Mouse (Mus musculus): ENCODE measurements around the gene Sh2d3c. TPM values are rescaled to one million over a fixed set of nuclear protein-coding genes. Genes with fewer than 3 reads are reported as not detected.

Gene Sh2d3c
- polyA plus RNA-seq, 1 experiment = 2.3 TPM

DNA sequence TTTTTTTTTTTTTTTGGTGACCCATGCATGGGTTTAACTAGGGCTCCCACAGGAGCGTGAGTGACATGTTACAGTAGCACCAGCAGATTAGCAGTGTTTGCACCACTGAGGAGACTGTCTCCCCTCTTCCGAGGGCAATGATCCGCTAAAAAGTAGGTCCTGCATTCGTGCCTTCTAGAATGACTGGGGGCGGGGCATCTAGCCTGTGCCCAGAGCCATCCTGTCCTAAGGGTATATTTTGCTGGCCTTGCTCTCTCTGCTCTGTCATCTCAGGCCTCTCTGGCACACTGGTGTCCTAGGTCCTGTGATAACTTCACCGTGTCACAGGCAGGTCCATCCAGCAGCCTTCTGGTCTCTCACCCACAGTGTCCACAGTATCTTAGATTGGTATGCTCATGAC lies 21.2 kb upstream of the Sh2d3c start:
- Histone ChIP-seq H3K27ac (ENCODE audit: control insufficient read depth, insufficient read depth, low read depth, low read length) (no peak overlapping the region), H3K36me3 (ENCODE audit: control insufficient read depth, insufficient read depth, low read length) (no peaks in the 10 kb centered on the region), H3K4me3 (ENCODE audit: control insufficient read depth, low read depth, low read length) (no peak overlapping the region), H3K4me1 (ENCODE audit: control insufficient read depth, insufficient read depth, low read length) (peaks cover 5% of the 10 kb centered on the region), H3K27me3 (ENCODE audit: control insufficient read depth, insufficient read depth, low read length) (no peaks in the 10 kb centered on the region)
- TF ChIP-seq CTCF (IDR thresholded peaks at IDR 0.05; ENCODE audit: control insufficient read depth, insufficient read depth, insufficient replicate concordance, low read depth, low read length) (no peak), POLR2A (IDR thresholded peaks at IDR 0.05; ENCODE audit: control insufficient read depth, low read depth, low read length) (no peak)

DNA sequence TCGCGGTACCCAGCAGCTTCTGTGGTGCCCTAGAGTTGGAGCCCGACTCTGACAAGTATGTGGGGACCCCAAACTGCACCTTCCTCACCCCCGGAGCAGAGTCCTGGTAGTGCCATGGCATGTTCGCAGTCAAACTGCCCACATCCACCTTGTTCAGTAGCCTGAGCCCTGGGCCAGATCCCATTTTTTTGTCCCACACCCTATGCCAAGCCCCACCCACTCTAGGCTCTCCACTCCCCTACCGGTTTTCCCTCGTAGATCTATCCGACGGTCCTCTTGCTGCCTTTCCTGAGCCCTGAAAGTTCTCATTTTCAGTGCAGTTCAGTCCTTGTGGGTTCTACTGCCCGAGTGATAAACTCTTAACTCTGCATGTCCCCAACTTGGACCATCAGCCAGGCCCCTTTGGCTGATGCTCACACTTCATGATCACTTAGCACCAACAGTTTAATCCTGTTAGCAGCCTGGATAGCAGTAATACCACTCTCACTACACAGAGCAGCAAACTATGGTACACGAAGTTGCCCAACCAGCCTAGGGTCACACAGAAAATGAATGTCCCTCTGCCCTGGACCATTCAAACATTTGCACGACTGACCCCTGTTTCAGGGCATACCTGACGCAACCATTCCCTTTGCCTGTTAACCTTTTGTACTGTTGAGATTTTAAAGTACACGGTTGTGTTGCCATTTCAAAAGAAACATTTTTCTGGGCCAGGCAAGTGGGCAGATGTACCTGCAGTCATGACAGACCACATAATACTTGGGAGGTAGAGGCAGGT lies 19.7 kb upstream of the Sh2d3c start:
- Histone ChIP-seq H3K36me3 (ENCODE audit: control insufficient read depth, insufficient read depth, low read length) (no peaks in the 10 kb centered on the region; the same call in none of the 2 replicates), H3K4me3 (ENCODE audit: control insufficient read depth, low read depth, low read length) (no peak overlapping the region), H3K4me1 (ENCODE audit: control insufficient read depth, insufficient read depth, low read length) (peaks cover 2% of the 10 kb centered on the region; the same call in 1 of the 2 replicates), H3K27me3 (ENCODE audit: control insufficient read depth, insufficient read depth, low read length) (no peaks in the 10 kb centered on the region), H3K27ac (ENCODE audit: control insufficient read depth, insufficient read depth, low read depth, low read length) (no peak overlapping the region)
- no peak for TF ChIP-seq CTCF (IDR thresholded peaks at IDR 0.05; ENCODE audit: control insufficient read depth, insufficient read depth, insufficient replicate concordance, low read depth, low read length)
- no peak for TF ChIP-seq POLR2A (IDR thresholded peaks at IDR 0.05; ENCODE audit: control insufficient read depth, low read depth, low read length)

DNA sequence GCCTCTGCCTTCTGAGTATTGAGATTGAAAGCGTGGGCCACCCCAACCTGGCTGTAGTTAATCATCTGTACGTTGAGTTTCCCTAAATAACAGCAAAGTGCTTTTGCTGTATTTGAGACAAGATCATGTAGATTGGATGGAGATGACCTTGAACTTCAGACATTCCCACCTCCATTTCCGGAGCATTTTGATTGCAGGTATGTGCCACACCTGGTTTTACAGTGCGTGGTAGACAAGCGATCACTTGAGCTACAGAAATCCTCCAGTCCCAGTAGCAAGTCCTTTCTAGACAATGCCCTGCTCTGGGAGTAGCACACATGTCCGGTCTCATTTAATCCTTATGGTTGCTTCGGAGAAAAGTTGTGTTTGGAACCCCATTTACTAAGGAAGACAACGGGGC lies 17.8 kb upstream of the Sh2d3c start:
- peaks cover 2% of the 10 kb centered on the region; the same call in 1 of the 2 replicates for H3K4me1 ChIP-seq (ENCODE audit: control insufficient read depth, insufficient read depth, low read length)
- no peak overlapping the region for H3K27ac ChIP-seq (ENCODE audit: control insufficient read depth, insufficient read depth, low read depth, low read length)
- H3K36me3 ChIP-seq (ENCODE audit: control insufficient read depth, insufficient read depth, low read length) = peaks cover 3% of the 10 kb centered on the region
- TF ChIP-seq POLR2A (IDR thresholded peaks at IDR 0.05; ENCODE audit: control insufficient read depth, low read depth, low read length) = no peak
- TF ChIP-seq CTCF (IDR thresholded peaks at IDR 0.05; ENCODE audit: control insufficient read depth, insufficient read depth, insufficient replicate concordance, low read depth, low read length) = no peak
- no peaks in the 10 kb centered on the region for H3K27me3 ChIP-seq (ENCODE audit: control insufficient read depth, insufficient read depth, low read length)
- no peak overlapping the region for H3K4me3 ChIP-seq (ENCODE audit: control insufficient read depth, low read depth, low read length)

DNA sequence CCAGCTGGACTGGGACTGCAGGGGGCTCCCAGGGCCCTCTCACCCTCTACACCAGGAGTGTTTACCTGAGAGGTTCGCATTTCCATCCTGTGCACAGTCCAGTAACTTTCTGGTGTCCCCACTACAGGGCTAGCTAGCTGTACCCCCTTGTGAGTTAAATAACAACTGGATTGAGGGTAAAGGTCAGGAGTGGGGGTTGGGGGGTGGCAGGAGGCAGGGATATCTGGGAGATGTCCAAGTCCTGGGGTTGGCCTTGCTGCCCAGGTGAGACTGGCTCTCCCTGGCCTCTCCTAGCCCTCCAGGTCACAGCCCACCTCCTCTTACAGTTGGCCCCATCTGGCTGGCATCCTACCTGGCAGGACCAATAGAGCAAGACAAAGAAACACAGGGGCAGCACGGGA lies 16.8 kb upstream of the Sh2d3c start, which contains the start of gene Fpgs:
TSS of gene Fpgs (minus strand) at position 125 of the 401 bp plus-strand sequence.
- no peak within 1 kb of the TSS for H3K4me3 ChIP-seq (ENCODE audit: control insufficient read depth, low read depth, low read length)
- peaks cover 8% of the 10 kb centered on the region for H3K36me3 ChIP-seq (ENCODE audit: control insufficient read depth, insufficient read depth, low read length)
- no peaks in the 10 kb centered on the region for H3K27me3 ChIP-seq (ENCODE audit: control insufficient read depth, insufficient read depth, low read length)
- H3K27ac ChIP-seq (ENCODE audit: control insufficient read depth, insufficient read depth, low read depth, low read length) = no peak within 1 kb of the TSS
- TF ChIP-seq CTCF (IDR thresholded peaks at IDR 0.05; ENCODE audit: control insufficient read depth, insufficient read depth, insufficient replicate concordance, low read depth, low read length) = no peak
- TF ChIP-seq POLR2A (IDR thresholded peaks at IDR 0.05; ENCODE audit: control insufficient read depth, low read depth, low read length) = no peak
- peaks cover 2% of the 10 kb centered on the region; the same call in 1 of the 2 replicates for H3K4me1 ChIP-seq (ENCODE audit: control insufficient read depth, insufficient read depth, low read length)

DNA sequence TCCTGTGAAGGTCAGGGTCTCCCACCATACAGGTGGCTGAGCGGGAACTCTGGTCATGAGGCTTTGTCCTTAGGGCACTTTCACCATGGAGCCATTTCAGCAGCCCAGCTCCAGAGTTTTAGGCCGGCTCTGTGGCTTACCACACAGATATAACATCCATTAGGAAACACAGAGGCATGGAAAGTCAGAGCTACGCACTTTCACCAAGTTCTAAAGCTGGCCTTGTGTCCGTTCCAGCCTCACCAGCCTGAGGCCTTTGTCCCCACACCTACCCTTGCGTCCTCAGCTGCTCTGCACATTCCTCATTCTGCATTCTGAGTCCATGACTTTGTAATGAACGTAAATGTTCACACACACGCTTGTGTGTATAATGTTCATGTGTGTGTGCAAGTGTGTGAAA lies 15.8 kb upstream of the Sh2d3c start:
- H3K4me3 ChIP-seq (ENCODE audit: control insufficient read depth, low read depth, low read length) = no peak overlapping the region
- H3K27ac ChIP-seq (ENCODE audit: control insufficient read depth, insufficient read depth, low read depth, low read length) = no peak overlapping the region
- TF ChIP-seq POLR2A (IDR thresholded peaks at IDR 0.05; ENCODE audit: control insufficient read depth, low read depth, low read length) (no peak), CTCF (IDR thresholded peaks at IDR 0.05; ENCODE audit: control insufficient read depth, insufficient read depth, insufficient replicate concordance, low read depth, low read length) (no peak)
- H3K36me3 ChIP-seq (ENCODE audit: control insufficient read depth, insufficient read depth, low read length) = peaks cover 11% of the 10 kb centered on the region
- H3K4me1 ChIP-seq (ENCODE audit: control insufficient read depth, insufficient read depth, low read length) = peaks cover 2% of the 10 kb centered on the region; the same call in 1 of the 2 replicates
- H3K27me3 ChIP-seq (ENCODE audit: control insufficient read depth, insufficient read depth, low read length) = no peaks in the 10 kb centered on the region

DNA sequence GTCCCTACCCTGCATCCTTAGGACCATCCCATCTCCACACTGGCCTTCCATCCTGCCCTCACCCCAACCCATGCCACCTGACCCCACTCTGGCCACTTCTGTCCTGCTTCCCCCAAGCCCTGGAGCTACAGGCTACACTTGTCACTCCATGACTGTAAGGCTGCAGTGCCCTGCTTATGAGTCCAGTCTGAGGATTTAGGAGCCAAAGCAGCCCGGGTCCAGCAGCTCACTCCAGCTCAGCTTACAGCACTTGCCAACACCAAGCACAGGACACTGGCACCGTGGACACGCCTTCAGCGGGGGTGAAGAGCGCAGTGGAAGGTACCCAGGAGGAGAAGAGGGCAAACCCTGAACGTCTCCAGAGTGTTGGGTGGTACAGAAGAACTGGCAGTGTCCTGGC lies 13.9 kb upstream of the Sh2d3c start:
- peaks cover 13% of the 10 kb centered on the region for H3K36me3 ChIP-seq (ENCODE audit: control insufficient read depth, insufficient read depth, low read length)
- H3K4me3 ChIP-seq (ENCODE audit: control insufficient read depth, low read depth, low read length) = no peak overlapping the region
- H3K27me3 ChIP-seq (ENCODE audit: control insufficient read depth, insufficient read depth, low read length) = no peaks in the 10 kb centered on the region
- no peak for TF ChIP-seq CTCF (IDR thresholded peaks at IDR 0.05; ENCODE audit: control insufficient read depth, insufficient read depth, insufficient replicate concordance, low read depth, low read length)
- TF ChIP-seq POLR2A (IDR thresholded peaks at IDR 0.05; ENCODE audit: control insufficient read depth, low read depth, low read length) = no peak
- peaks cover 8% of the 10 kb centered on the region for H3K4me1 ChIP-seq (ENCODE audit: control insufficient read depth, insufficient read depth, low read length)
- no peak overlapping the region for H3K27ac ChIP-seq (ENCODE audit: control insufficient read depth, insufficient read depth, low read depth, low read length)

DNA sequence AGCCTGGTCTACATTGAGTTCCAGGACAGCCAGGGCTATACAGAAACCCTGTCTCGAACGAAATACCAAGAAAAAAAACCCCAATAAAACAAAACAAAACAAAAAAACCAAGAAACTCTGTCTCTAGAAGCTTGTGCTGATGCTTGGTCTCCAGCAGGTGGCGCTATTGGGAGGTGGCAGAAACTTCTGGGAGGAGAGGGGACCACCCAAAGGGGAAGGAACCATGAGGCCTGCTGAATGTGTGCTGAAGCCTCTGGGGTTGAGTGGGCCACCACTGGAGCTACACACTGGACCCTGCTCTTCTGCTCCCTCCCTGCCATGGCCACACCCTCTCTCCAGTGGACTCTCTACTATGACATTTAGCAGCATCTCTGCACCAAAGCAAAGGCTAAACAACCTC lies 12.2 kb upstream of the Sh2d3c start:
- no peak overlapping the region for H3K4me3 ChIP-seq (ENCODE audit: control insufficient read depth, low read depth, low read length)
- H3K4me1 ChIP-seq (ENCODE audit: control insufficient read depth, insufficient read depth, low read length) = peaks cover 9% of the 10 kb centered on the region
- TF ChIP-seq CTCF (IDR thresholded peaks at IDR 0.05; ENCODE audit: control insufficient read depth, insufficient read depth, insufficient replicate concordance, low read depth, low read length) (peak; percentile 67; the same call in 1 of the 2 replicates), POLR2A (IDR thresholded peaks at IDR 0.05; ENCODE audit: control insufficient read depth, low read depth, low read length) (no peak)
- H3K27me3 ChIP-seq (ENCODE audit: control insufficient read depth, insufficient read depth, low read length) = no peaks in the 10 kb centered on the region
- H3K36me3 ChIP-seq (ENCODE audit: control insufficient read depth, insufficient read depth, low read length) = peaks cover 13% of the 10 kb centered on the region
- H3K27ac ChIP-seq (ENCODE audit: control insufficient read depth, insufficient read depth, low read depth, low read length) = no peak overlapping the region
